Mouse (Mus musculus): ENCODE measurements at regions not wholly inside any gene's neighbourhood (a gene's known extent, or its start where the extent isn't known, plus 50 kb on each side); places are given as distances from the start of the nearest gene placed in this dataset.

- no peak for DNase-seq (ENCODE audit: inconsistent age in 2 of 2, low spot score in 1 of 2)
These were observed 171.9 kb upstream of the Cntnap5a start for GRCm38 (mm10) chr1:115512632-115513031.

- DNase-seq (ENCODE audit: inconsistent age in 2 of 2, low spot score in 1 of 2) = no peak
These were observed 150.8 kb upstream of the Cntnap5a start for GRCm38 (mm10) chr1:115533746-115534145.

- peak in 1 of 2 experiments; percentile 16 for DNase-seq (ENCODE audit: inconsistent age in 2 of 2, low spot score in 1 of 2)
These were observed 138.6 kb upstream of the Cntnap5a start for GRCm38 (mm10) chr1:115545994-115546393.

Data from adrenal gland, adult (tissue).